Mouse (Mus musculus): ENCODE results near the gene Trim3. TPM values are rescaled to one million over a fixed set of nuclear protein-coding genes. Genes with fewer than 3 reads are reported as not detected.

The Trim3 gene
- polyA plus RNA-seq, 1 experiment from 2014 or later, result 37.7 TPM

- no peak overlapping the region for H3K9ac ChIP-seq (ENCODE audit: low read length)
- no peak overlapping the region for H3K4me2 ChIP-seq (ENCODE audit: low read depth, low read length, severe bottlenecking)
- no peaks in the 10 kb centered on the region for H3K4me1 ChIP-seq (replicated peaks; ENCODE audit: control insufficient read depth, insufficient read depth, low read length)
- WGBS, result 80% methylated on average over 3 of the region's 3 CpGs
- peaks cover 14% of the 10 kb centered on the region for H3K36me3 ChIP-seq (ENCODE audit: control insufficient read depth, insufficient read depth, low read length)
- no peaks in the 10 kb centered on the region for H3K9me3 ChIP-seq (ENCODE audit: control insufficient read depth, low read length)
- no peak for DNase-seq (ENCODE audit: low spot score)
- no peak overlapping the region for H3K4me3 ChIP-seq (ENCODE audit: low read depth, low read length)
- H3K27ac ChIP-seq (ENCODE audit: low read depth, low read length), result no peak overlapping the region
- no peak for ATAC-seq (replicated peaks; ENCODE audit: low FRiP score)
- H3K27me3 ChIP-seq (ENCODE audit: control insufficient read depth, insufficient read depth, low read length), result no peaks in the 10 kb centered on the region
These were observed 13.7 kb downstream of the Trim3 start for GRCm38 (mm10) chr7:105619701-105620100.

GRCm38 (mm10) chr7:105617810-105618209 is 15.6 kb downstream of the Trim3 start:
- H3K27ac ChIP-seq (ENCODE audit: low read depth, low read length), result no peak overlapping the region
- H3K4me3 ChIP-seq (ENCODE audit: low read depth, low read length), result no peak overlapping the region
- no peak overlapping the region for H3K4me2 ChIP-seq (ENCODE audit: low read depth, low read length, severe bottlenecking)
- ATAC-seq (replicated peaks; ENCODE audit: low FRiP score), result no peak
- no peaks in the 10 kb centered on the region for H3K9me3 ChIP-seq (ENCODE audit: control insufficient read depth, low read length)
- 93% methylated on average over 22 of the region's 22 CpGs for WGBS
- peaks cover 10% of the 10 kb centered on the region for H3K36me3 ChIP-seq (ENCODE audit: control insufficient read depth, insufficient read depth, low read length)
- no peak for DNase-seq (ENCODE audit: low spot score)
- H3K27me3 ChIP-seq (ENCODE audit: control insufficient read depth, insufficient read depth, low read length), result no peaks in the 10 kb centered on the region
- no peak overlapping the region for H3K9ac ChIP-seq (ENCODE audit: low read length)
- H3K4me1 ChIP-seq (replicated peaks; ENCODE audit: control insufficient read depth, insufficient read depth, low read length), result no peaks in the 10 kb centered on the region

- DNase-seq (ENCODE audit: low spot score) (no peak), ATAC-seq (replicated peaks; ENCODE audit: low FRiP score) (no peak)
- no peaks in the 10 kb centered on the region for H3K27me3 ChIP-seq (ENCODE audit: control insufficient read depth, insufficient read depth, low read length)
- H3K36me3 ChIP-seq (ENCODE audit: control insufficient read depth, insufficient read depth, low read length), result peaks cover 8% of the 10 kb centered on the region
- no peak overlapping the region for H3K27ac ChIP-seq (ENCODE audit: low read depth, low read length)
- H3K9ac ChIP-seq (ENCODE audit: low read length), result no peak overlapping the region
- no peaks in the 10 kb centered on the region for H3K9me3 ChIP-seq (ENCODE audit: control insufficient read depth, low read length)
- WGBS, result 91% methylated on average over 6 of the region's 6 CpGs
- no peak overlapping the region for H3K4me2 ChIP-seq (ENCODE audit: low read depth, low read length, severe bottlenecking)
- H3K4me3 ChIP-seq (ENCODE audit: low read depth, low read length), result no peak overlapping the region
- H3K4me1 ChIP-seq (replicated peaks; ENCODE audit: control insufficient read depth, insufficient read depth, low read length), result no peaks in the 10 kb centered on the region
These were observed 16.8 kb downstream of the Trim3 start for GRCm38 (mm10) chr7:105616561-105616960.

GRCm38 (mm10) chr7:105615720-105616119 is 17.7 kb downstream of the Trim3 start:
- ATAC-seq (replicated peaks; ENCODE audit: low FRiP score) (no peak), DNase-seq (ENCODE audit: low spot score) (no peak)

GRCm38 (mm10) chr7:105614400-105614799 is 19.0 kb downstream of the Trim3 start:
- no peak for DNase-seq (ENCODE audit: low spot score)
- no peak overlapping the region for H3K4me3 ChIP-seq (ENCODE audit: low read depth, low read length)
- peaks cover 6% of the 10 kb centered on the region for H3K36me3 ChIP-seq (ENCODE audit: control insufficient read depth, insufficient read depth, low read length)
- no peak overlapping the region for H3K27ac ChIP-seq (ENCODE audit: low read depth, low read length)
- 87% methylated on average over 1 of the region's 1 CpGs for WGBS
- no peak overlapping the region for H3K4me2 ChIP-seq (ENCODE audit: low read depth, low read length, severe bottlenecking)
- ATAC-seq (replicated peaks; ENCODE audit: low FRiP score), result no peak
- H3K4me1 ChIP-seq (replicated peaks; ENCODE audit: control insufficient read depth, insufficient read depth, low read length), result no peaks in the 10 kb centered on the region
- no peak overlapping the region for H3K9ac ChIP-seq (ENCODE audit: low read length)
- H3K27me3 ChIP-seq (ENCODE audit: control insufficient read depth, insufficient read depth, low read length), result no peaks in the 10 kb centered on the region
- no peaks in the 10 kb centered on the region for H3K9me3 ChIP-seq (ENCODE audit: control insufficient read depth, low read length)

More at GRCm38 (mm10) chr7:105615720-105616119, 17.7 kb downstream of the Trim3 start:
- H3K27me3 ChIP-seq (ENCODE audit: control insufficient read depth, insufficient read depth, low read length), result no peaks in the 10 kb centered on the region
- no peak overlapping the region for H3K4me3 ChIP-seq (ENCODE audit: low read depth, low read length)
- H3K9ac ChIP-seq (ENCODE audit: low read length), result no peak overlapping the region
- 79% methylated on average over 1 of the region's 1 CpGs for WGBS
- H3K4me1 ChIP-seq (replicated peaks; ENCODE audit: control insufficient read depth, insufficient read depth, low read length), result no peaks in the 10 kb centered on the region
- peaks cover 6% of the 10 kb centered on the region for H3K36me3 ChIP-seq (ENCODE audit: control insufficient read depth, insufficient read depth, low read length)
- H3K4me2 ChIP-seq (ENCODE audit: low read depth, low read length, severe bottlenecking), result no peak overlapping the region
- H3K27ac ChIP-seq (ENCODE audit: low read depth, low read length), result no peak overlapping the region
- H3K9me3 ChIP-seq (ENCODE audit: control insufficient read depth, low read length), result no peaks in the 10 kb centered on the region

GRCm38 (mm10) chr7:105611767-105612166 is 21.6 kb downstream of the Trim3 start:
- Histone ChIP-seq H3K4me2 (ENCODE audit: low read depth, low read length, severe bottlenecking) (no peak overlapping the region), H3K27ac (ENCODE audit: low read depth, low read length) (no peak overlapping the region), H3K9ac (ENCODE audit: low read length) (no peak overlapping the region), H3K36me3 (ENCODE audit: control insufficient read depth, insufficient read depth, low read length) (no peaks in the 10 kb centered on the region; the same call in 1 of the 2 replicates), H3K4me1 (replicated peaks; ENCODE audit: control insufficient read depth, insufficient read depth, low read length) (no peaks in the 10 kb centered on the region), H3K27me3 (ENCODE audit: control insufficient read depth, insufficient read depth, low read length) (no peaks in the 10 kb centered on the region), H3K4me3 (ENCODE audit: low read depth, low read length) (no peak overlapping the region), H3K9me3 (ENCODE audit: control insufficient read depth, low read length) (no peaks in the 10 kb centered on the region)
- WGBS, result 100% methylated on average over 1 of the region's 1 CpGs
- ATAC-seq (replicated peaks; ENCODE audit: low FRiP score), result no peak
- DNase-seq (ENCODE audit: low spot score), result no peak

GRCm38 (mm10) chr7:105608467-105608866 is 24.9 kb downstream of the Trim3 start:
- no peak overlapping the region for H3K4me3 ChIP-seq (ENCODE audit: low read depth, low read length)
- no peaks in the 10 kb centered on the region for H3K27me3 ChIP-seq (ENCODE audit: control insufficient read depth, insufficient read depth, low read length)
- 91% methylated on average over 3 of the region's 3 CpGs for WGBS
- no peaks in the 10 kb centered on the region; the same call in 1 of the 2 replicates for H3K9me3 ChIP-seq (ENCODE audit: control insufficient read depth, low read length)
- ATAC-seq (replicated peaks; ENCODE audit: low FRiP score), result no peak
- H3K4me1 ChIP-seq (replicated peaks; ENCODE audit: control insufficient read depth, insufficient read depth, low read length), result no peaks in the 10 kb centered on the region
- H3K27ac ChIP-seq (ENCODE audit: low read depth, low read length), result no peak overlapping the region
- no peak for DNase-seq (ENCODE audit: low spot score)
- no peak overlapping the region for H3K9ac ChIP-seq (ENCODE audit: low read length)
- H3K4me2 ChIP-seq (ENCODE audit: low read depth, low read length, severe bottlenecking), result no peak overlapping the region
- H3K36me3 ChIP-seq (ENCODE audit: control insufficient read depth, insufficient read depth, low read length), result no peaks in the 10 kb centered on the region; the same call in 1 of the 2 replicates

GRCm38 (mm10) chr7:105602860-105603623 is 30.3 kb downstream of the Trim3 start:
- H3K27ac ChIP-seq (ENCODE audit: low read depth, low read length), result no peak overlapping the region
- H3K4me2 ChIP-seq (ENCODE audit: low read depth, low read length, severe bottlenecking), result no peak overlapping the region
- no peak overlapping the region for H3K9ac ChIP-seq (ENCODE audit: low read length)
- H3K36me3 ChIP-seq (ENCODE audit: control insufficient read depth, insufficient read depth, low read length), result no peaks in the 10 kb centered on the region
- H3K4me3 ChIP-seq (ENCODE audit: low read depth, low read length), result no peak overlapping the region
- DNase-seq (ENCODE audit: low spot score) (peak; percentile 78), ATAC-seq (replicated peaks; ENCODE audit: low FRiP score) (peak; percentile 81)
- no peaks in the 10 kb centered on the region for H3K27me3 ChIP-seq (ENCODE audit: control insufficient read depth, insufficient read depth, low read length)
- no peaks in the 10 kb centered on the region for H3K4me1 ChIP-seq (replicated peaks; ENCODE audit: control insufficient read depth, insufficient read depth, low read length)
- 34% methylated on average over 9 of the region's 9 CpGs for WGBS
- no peaks in the 10 kb centered on the region; the same call in 1 of the 2 replicates for H3K9me3 ChIP-seq (ENCODE audit: control insufficient read depth, low read length)

- Histone ChIP-seq H3K9me3 (ENCODE audit: control insufficient read depth, low read length) (no peaks in the 10 kb centered on the region), H3K36me3 (ENCODE audit: control insufficient read depth, insufficient read depth, low read length) (no peaks in the 10 kb centered on the region), H3K27ac (ENCODE audit: low read depth, low read length) (no peak overlapping the region), H3K4me1 (replicated peaks; ENCODE audit: control insufficient read depth, insufficient read depth, low read length) (no peaks in the 10 kb centered on the region), H3K27me3 (ENCODE audit: control insufficient read depth, insufficient read depth, low read length) (no peaks in the 10 kb centered on the region), H3K9ac (ENCODE audit: low read length) (no peak overlapping the region), H3K4me2 (ENCODE audit: low read depth, low read length, severe bottlenecking) (no peak overlapping the region), H3K4me3 (ENCODE audit: low read depth, low read length) (no peak overlapping the region)
- ATAC-seq (replicated peaks; ENCODE audit: low FRiP score), result no peak
- no peak for DNase-seq (ENCODE audit: low spot score)
- 25% methylated on average over 7 of the region's 7 CpGs for WGBS
These were observed 43.3 kb downstream of the Trim3 start for GRCm38 (mm10) chr7:105590097-105590496.
